Mouse (Mus musculus) lung, adult 2 months (tissue): Measurements from ENCODE around the gene Acbd6.

Experiments
- CTCF ChIP-seq: fragments of 200-500 bp; IDR thresholded peaks from 2 replicates; pipeline ENCODE4 v1.5.1; 2011; ENCODE audit warnings: mild to moderate bottlenecking, low read length, control low read depth; ENCODE audit not compliant: insufficient read depth
- POLR2A ChIP-seq: fragments of 200-500 bp; IDR thresholded peaks from 2 replicates; pipeline ENCODE4 v1.6.1; 2011; ENCODE audit warnings: low read depth, mild to moderate bottlenecking, control low read depth, low read length, borderline replicate concordance; ENCODE audit errors: extremely low read depth

- TF ChIP-seq POLR2A, result no peak
- TF ChIP-seq CTCF, result no peak
Measured at GRCm38 (mm10) chr1:155605391-155606155, 47.7 kb downstream of the Acbd6 start.
